Mouse (Mus musculus): ENCODE results near the gene Fcrla. TPM values are rescaled to one million over a fixed set of nuclear protein-coding genes. Genes with fewer than 3 reads are reported as not detected.

Fcrla gene
- polyA plus RNA-seq, 1 experiment from 2014 or later, result 0.15 TPM

DNA sequence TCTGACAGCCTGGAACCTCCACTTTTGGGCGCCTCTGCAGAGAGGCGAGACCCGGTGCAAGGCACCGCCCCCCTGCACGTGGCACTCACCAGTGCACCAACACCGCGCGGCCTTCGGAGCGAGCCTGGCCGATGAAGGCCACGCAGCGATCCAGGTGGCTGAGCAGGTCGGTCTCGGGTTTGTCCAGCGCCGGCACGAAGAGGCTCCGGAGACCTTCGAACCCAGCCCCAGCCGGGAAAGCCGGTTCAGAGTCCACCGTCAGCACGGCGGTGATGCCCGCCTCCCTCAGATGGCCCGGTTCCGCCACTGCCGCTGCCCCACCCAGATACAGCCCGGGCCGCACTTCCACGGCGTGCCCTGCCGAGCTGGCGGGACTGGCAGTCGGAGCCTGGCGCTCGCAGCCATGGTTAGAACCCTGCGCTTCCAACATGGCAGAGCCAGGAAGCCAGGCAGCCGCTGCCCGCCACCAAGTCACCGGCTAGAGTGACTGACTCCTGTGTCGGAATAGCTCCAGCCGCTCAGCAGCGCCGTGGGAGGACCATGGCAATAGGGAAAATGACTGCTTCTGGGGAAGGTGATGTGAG lies 42.3 kb downstream of the Fcrla start, which contains the start of the genes Gm26620 and Dusp12:
Gm26620 (plus strand) TSS at position 88 of the 584 bp plus-strand sequence.
Dusp12 (minus strand) TSS at position 563 of the 584 bp plus-strand sequence.
- Histone ChIP-seq H3K27me3 (ENCODE audit: control insufficient read depth, insufficient read depth, low read length) (no peaks in the 10 kb centered on the region), H3K4me3 (ENCODE audit: control insufficient read depth in 1 of 2, insufficient read depth in 1 of 2, low read depth in 1 of 2, low read length in 2 of 2) (peak within 1 kb of the TSS; percentile 60 to 99), H3K9me3 (ENCODE audit: control insufficient read depth, low read length) (no peaks in the 10 kb centered on the region), H3K9ac (ENCODE audit: low read length) (peak within 1 kb of the TSS; percentile 94), H3K4me2 (ENCODE audit: low read length) (peak within 1 kb of the TSS; percentile 96), H3K27ac (replicated peaks in 1 of 2; ENCODE audit: control insufficient read depth in 1 of 2, insufficient read depth in 1 of 2, low read depth in 2 of 2, low read length in 2 of 2) (peak within 1 kb of the TSS; percentile 32 to 59; a peak in 2 of 4 replicates), H3K4me1 (ENCODE audit: control insufficient read depth in 2 of 2, insufficient read depth in 2 of 2, low read length in 2 of 2) (peaks cover 4 to 17% of the 10 kb centered on the region in 2 experiments; a peak in 3 of 4 replicates), H3K36me3 (ENCODE audit: control insufficient read depth, insufficient read depth, low read length) (peaks cover 18% of the 10 kb centered on the region)
- ATAC-seq (ENCODE audit: insufficient number of reproducible peaks, insufficient read depth, low FRiP score, low read depth), result peak; percentile 82
- WGBS, result under 1% methylated on average over 45 of the region's 46 CpGs

DNA sequence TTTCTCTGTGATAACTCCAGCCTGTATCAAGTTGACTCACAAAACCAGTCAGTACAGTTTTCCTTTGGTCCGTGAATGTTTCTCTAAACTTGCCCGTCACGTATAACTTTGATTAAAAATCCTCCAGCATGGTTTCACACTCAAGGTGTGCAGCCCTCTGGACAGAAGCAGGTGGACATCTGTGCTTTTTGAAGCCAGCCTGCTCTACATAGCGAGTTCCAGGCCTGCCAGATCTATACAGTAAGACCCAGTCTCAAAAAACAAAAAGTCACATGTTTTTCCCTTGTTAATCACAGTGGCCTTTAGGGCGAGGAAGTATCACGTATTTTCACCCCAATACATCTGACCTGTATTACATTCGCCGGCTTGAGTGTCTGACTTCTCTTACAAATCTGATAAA lies 43.0 kb downstream of the Fcrla start:
- 20% methylated on average over 8 of the region's 8 CpGs for WGBS
- Histone ChIP-seq H3K4me1 (ENCODE audit: control insufficient read depth in 2 of 2, insufficient read depth in 2 of 2, low read length in 2 of 2) (peaks cover 4 to 17% of the 10 kb centered on the region in 2 experiments; a peak in 3 of 4 replicates), H3K27ac (replicated peaks in 1 of 2; ENCODE audit: control insufficient read depth in 1 of 2, insufficient read depth in 1 of 2, low read depth in 2 of 2, low read length in 2 of 2) (no peak overlapping the region), H3K27me3 (ENCODE audit: control insufficient read depth, insufficient read depth, low read length) (no peaks in the 10 kb centered on the region), H3K4me2 (ENCODE audit: low read length) (peak overlapping the region; percentile 96), H3K9ac (ENCODE audit: low read length) (peak overlapping the region; percentile 94), H3K9me3 (ENCODE audit: control insufficient read depth, low read length) (no peaks in the 10 kb centered on the region), H3K36me3 (ENCODE audit: control insufficient read depth, insufficient read depth, low read length) (peaks cover 24% of the 10 kb centered on the region), H3K4me3 (ENCODE audit: control insufficient read depth in 1 of 2, insufficient read depth in 1 of 2, low read depth in 1 of 2, low read length in 2 of 2) (peak overlapping the region; percentile 60 to 99)
- no peak for ATAC-seq (ENCODE audit: insufficient number of reproducible peaks, insufficient read depth, low FRiP score, low read depth)

DNA sequence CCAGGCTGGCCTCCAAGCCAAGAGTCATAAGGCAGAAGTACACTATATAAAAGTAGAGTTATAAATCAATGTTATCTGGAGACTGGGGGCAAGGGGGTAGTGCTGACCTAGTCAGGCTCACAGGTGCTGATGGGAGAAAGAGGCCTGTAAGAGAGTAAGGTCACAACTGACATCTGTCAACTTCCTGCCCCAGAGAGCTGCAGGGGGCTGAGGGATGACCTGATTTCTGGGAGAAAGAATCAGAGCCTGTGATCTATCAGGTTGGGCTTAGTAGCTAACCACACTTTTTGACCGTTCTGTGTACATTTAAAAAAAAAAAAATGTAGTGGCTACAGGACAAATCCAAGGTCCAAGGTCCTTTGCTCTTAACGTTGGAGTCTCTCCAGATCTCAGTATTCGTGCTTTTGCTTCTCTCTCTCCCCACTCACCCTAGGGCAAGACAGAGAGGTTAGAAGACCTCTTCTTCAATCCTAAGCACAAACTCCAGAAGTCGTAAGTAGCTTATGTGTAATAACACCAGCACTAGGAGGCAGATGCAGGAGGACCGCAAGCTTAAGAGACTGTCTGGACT lies 44.4 kb downstream of the Fcrla start:
- Histone ChIP-seq H3K9me3 (ENCODE audit: control insufficient read depth, low read length) (no peaks in the 10 kb centered on the region), H3K4me1 (ENCODE audit: control insufficient read depth in 2 of 2, insufficient read depth in 2 of 2, low read length in 2 of 2) (peaks cover 4 to 17% of the 10 kb centered on the region in 2 experiments; a peak in 3 of 4 replicates), H3K4me2 (ENCODE audit: low read length) (no peak overlapping the region), H3K4me3 (ENCODE audit: control insufficient read depth in 1 of 2, insufficient read depth in 1 of 2, low read depth in 1 of 2, low read length in 2 of 2) (no peak overlapping the region), H3K27me3 (ENCODE audit: control insufficient read depth, insufficient read depth, low read length) (no peaks in the 10 kb centered on the region), H3K9ac (ENCODE audit: low read length) (no peak overlapping the region), H3K36me3 (ENCODE audit: control insufficient read depth, insufficient read depth, low read length) (peaks cover 35% of the 10 kb centered on the region), H3K27ac (replicated peaks in 1 of 2; ENCODE audit: control insufficient read depth in 1 of 2, insufficient read depth in 1 of 2, low read depth in 2 of 2, low read length in 2 of 2) (no peak overlapping the region)
- WGBS, result 78% methylated on average over 5 of the region's 5 CpGs
- no peak for ATAC-seq (ENCODE audit: insufficient number of reproducible peaks, insufficient read depth, low FRiP score, low read depth)

DNA sequence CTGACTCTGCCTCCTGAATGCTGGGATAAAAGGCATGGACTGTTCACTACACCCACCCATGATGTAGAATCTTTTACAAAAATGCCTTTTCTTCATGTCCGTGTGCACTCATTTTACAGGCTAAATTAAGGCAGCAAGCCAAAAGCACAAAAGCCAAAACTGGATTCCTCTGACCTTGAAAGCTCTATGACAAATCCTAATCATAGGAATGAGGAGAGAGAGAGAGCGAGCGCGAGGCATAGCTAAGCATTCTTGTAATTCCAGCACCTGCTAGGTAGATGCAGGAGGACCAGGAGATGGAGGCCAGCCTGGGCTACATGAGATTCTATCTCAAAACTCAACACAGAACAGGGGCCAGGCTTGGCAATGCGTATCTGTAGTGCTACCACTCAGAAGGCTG lies 50.5 kb downstream of the Fcrla start:
- Histone ChIP-seq H3K4me2 (ENCODE audit: low read length) (no peak overlapping the region), H3K36me3 (ENCODE audit: control insufficient read depth, insufficient read depth, low read length) (peaks cover 74% of the 10 kb centered on the region), H3K27me3 (ENCODE audit: control insufficient read depth, insufficient read depth, low read length) (no peaks in the 10 kb centered on the region), H3K4me1 (ENCODE audit: control insufficient read depth in 2 of 2, insufficient read depth in 2 of 2, low read length in 2 of 2) (no peaks in the 10 kb centered on the region; a peak in 1 of 4 replicates), H3K9me3 (ENCODE audit: control insufficient read depth, low read length) (no peaks in the 10 kb centered on the region), H3K27ac (replicated peaks in 1 of 2; ENCODE audit: control insufficient read depth in 1 of 2, insufficient read depth in 1 of 2, low read depth in 2 of 2, low read length in 2 of 2) (0 out of 4 replicates have a peak overlapping the region, but pooled peaks of 1 of the 2 experiments have one; percentile 14), H3K4me3 (ENCODE audit: control insufficient read depth in 1 of 2, insufficient read depth in 1 of 2, low read depth in 1 of 2, low read length in 2 of 2) (no peak overlapping the region), H3K9ac (ENCODE audit: low read length) (no peak overlapping the region)
- ATAC-seq (ENCODE audit: insufficient number of reproducible peaks, insufficient read depth, low FRiP score, low read depth), result no peak
- 40% methylated on average over 5 of the region's 5 CpGs for WGBS

DNA sequence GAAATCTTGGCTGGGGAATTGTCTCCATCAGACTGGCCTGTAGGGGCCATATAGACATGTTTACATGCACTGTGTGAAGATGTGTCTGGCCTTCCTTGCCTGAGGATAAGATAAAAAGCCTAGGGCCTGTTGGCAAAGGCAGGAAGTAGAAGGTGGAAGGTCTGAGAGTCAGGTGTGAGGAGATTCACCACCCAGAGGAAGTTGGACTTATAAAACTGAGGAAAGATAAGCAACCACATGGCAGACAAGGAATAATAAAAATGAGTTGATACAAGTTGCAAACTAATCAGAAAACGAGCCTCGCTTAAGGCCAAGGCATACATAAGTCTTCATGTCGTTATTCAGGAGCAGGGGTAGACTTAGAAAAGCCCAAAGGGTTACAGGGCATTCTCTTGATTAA lies 51.7 kb downstream of the Fcrla start:
- no peaks in the 10 kb centered on the region for H3K9me3 ChIP-seq (ENCODE audit: control insufficient read depth, low read length)
- H3K36me3 ChIP-seq (ENCODE audit: control insufficient read depth, insufficient read depth, low read length), result peaks cover 72% of the 10 kb centered on the region
- no peak overlapping the region for H3K4me3 ChIP-seq (ENCODE audit: control insufficient read depth in 1 of 2, insufficient read depth in 1 of 2, low read depth in 1 of 2, low read length in 2 of 2)
- no peak overlapping the region for H3K27ac ChIP-seq (replicated peaks in 1 of 2; ENCODE audit: control insufficient read depth in 1 of 2, insufficient read depth in 1 of 2, low read depth in 2 of 2, low read length in 2 of 2)
- no peaks in the 10 kb centered on the region for H3K27me3 ChIP-seq (ENCODE audit: control insufficient read depth, insufficient read depth, low read length)
- H3K4me1 ChIP-seq (ENCODE audit: control insufficient read depth in 2 of 2, insufficient read depth in 2 of 2, low read length in 2 of 2), result no peaks in the 10 kb centered on the region; a peak in 1 of 4 replicates
- ATAC-seq (ENCODE audit: insufficient number of reproducible peaks, insufficient read depth, low FRiP score, low read depth), result no peak
- 84% methylated on average over 3 of the region's 3 CpGs for WGBS
- no peak overlapping the region for H3K4me2 ChIP-seq (ENCODE audit: low read length)
- no peak overlapping the region for H3K9ac ChIP-seq (ENCODE audit: low read length)

DNA sequence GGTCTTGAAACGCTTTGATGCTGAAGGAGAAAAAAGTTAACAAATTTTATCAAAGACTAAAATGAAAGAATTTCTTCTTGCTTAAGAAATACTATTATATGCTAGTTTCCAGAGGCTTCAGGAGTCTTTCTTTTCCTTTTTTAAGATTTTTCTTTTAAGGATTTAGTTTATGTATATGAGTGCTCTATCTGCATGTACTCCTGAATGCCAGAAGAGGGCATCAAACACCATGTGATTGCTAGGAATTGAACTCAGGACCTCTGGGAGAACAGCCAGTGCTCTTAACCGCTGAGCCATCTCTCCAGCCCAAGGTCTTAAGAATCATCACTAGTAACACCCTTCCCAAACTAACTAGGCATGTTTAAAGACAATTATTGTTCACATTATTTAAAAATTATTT lies 55.4 kb downstream of the Fcrla start:
- WGBS, result 95% methylated on average over 2 of the region's 2 CpGs
- Histone ChIP-seq H3K4me3 (ENCODE audit: control insufficient read depth in 1 of 2, insufficient read depth in 1 of 2, low read depth in 1 of 2, low read length in 2 of 2) (no peak overlapping the region), H3K9ac (ENCODE audit: low read length) (no peak overlapping the region), H3K4me2 (ENCODE audit: low read length) (no peak overlapping the region), H3K9me3 (ENCODE audit: control insufficient read depth, low read length) (no peaks in the 10 kb centered on the region), H3K27ac (replicated peaks in 1 of 2; ENCODE audit: control insufficient read depth in 1 of 2, insufficient read depth in 1 of 2, low read depth in 2 of 2, low read length in 2 of 2) (no peak overlapping the region), H3K36me3 (ENCODE audit: control insufficient read depth, insufficient read depth, low read length) (peaks cover 46% of the 10 kb centered on the region), H3K27me3 (ENCODE audit: control insufficient read depth, insufficient read depth, low read length) (no peaks in the 10 kb centered on the region), H3K4me1 (ENCODE audit: control insufficient read depth in 2 of 2, insufficient read depth in 2 of 2, low read length in 2 of 2) (peaks cover 0 to under 1% of the 10 kb centered on the region in 2 experiments; a peak in 2 of 4 replicates)
- ATAC-seq (ENCODE audit: insufficient number of reproducible peaks, insufficient read depth, low FRiP score, low read depth), result no peak

DNA sequence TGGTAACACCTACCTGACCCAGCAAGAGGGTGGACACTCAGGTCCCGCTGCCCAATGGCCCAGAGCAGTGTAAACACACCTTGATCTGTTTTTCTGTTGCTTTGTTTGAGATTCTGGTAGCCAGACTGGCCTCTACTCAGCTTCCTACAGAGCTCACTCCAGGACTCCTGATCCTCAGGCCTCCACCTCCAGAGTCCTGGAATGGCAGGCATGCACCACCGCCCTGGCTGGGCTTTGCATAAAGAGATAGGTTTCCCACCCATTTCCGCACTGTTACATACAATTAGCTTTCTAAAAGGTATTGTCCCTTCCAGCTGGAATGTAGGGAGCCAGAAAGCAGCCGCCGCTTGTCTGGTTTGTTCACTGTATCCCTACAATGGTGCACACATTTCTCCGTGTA lies 56.0 kb downstream of the Fcrla start:
- Histone ChIP-seq H3K9me3 (ENCODE audit: control insufficient read depth, low read length) (no peaks in the 10 kb centered on the region), H3K27ac (replicated peaks in 1 of 2; ENCODE audit: control insufficient read depth in 1 of 2, insufficient read depth in 1 of 2, low read depth in 2 of 2, low read length in 2 of 2) (no peak overlapping the region), H3K4me1 (ENCODE audit: control insufficient read depth in 2 of 2, insufficient read depth in 2 of 2, low read length in 2 of 2) (peaks cover 0 to 6% of the 10 kb centered on the region in 2 experiments; a peak in 2 of 4 replicates), H3K36me3 (ENCODE audit: control insufficient read depth, insufficient read depth, low read length) (peaks cover 40% of the 10 kb centered on the region), H3K4me3 (ENCODE audit: control insufficient read depth in 1 of 2, insufficient read depth in 1 of 2, low read depth in 1 of 2, low read length in 2 of 2) (no peak overlapping the region), H3K4me2 (ENCODE audit: low read length) (no peak overlapping the region), H3K9ac (ENCODE audit: low read length) (no peak overlapping the region), H3K27me3 (ENCODE audit: control insufficient read depth, insufficient read depth, low read length) (no peaks in the 10 kb centered on the region)
- ATAC-seq (ENCODE audit: insufficient number of reproducible peaks, insufficient read depth, low FRiP score, low read depth), result no peak
- 82% methylated on average over 6 of the region's 6 CpGs for WGBS
